Mouse (Mus musculus) limb, embryonic 12.5 days (tissue): ENCODE measurements around the gene Mtrex. TPM values are rescaled to one million over a fixed set of nuclear protein-coding genes. Genes with fewer than 3 reads are reported as not detected.

Experiments used
- ATAC-seq: fragments of 200-750 bp; cut with Nextera tagmentation; 2 replicates; pipeline ENCODE4 v1.8.0; 2017; ENCODE audit warnings: low read depth, moderate TSS enrichment; ENCODE audit not compliant: insufficient number of reproducible peaks, insufficient read depth, low FRiP score, low TSS enrichment
- H3K27ac ChIP-seq: fragments of 300-500 bp; sonication (generic); 2 replicates; pipeline ENCODE4 v1.5.1; 2016; ENCODE audit warnings: mild to moderate bottlenecking, moderate library complexity
- H3K27me3 ChIP-seq: fragments of 300-500 bp; sonication (generic); 2 replicates; pipeline ENCODE4 v1.6.1; 2016; ENCODE audit warnings: mild to moderate bottlenecking, moderate library complexity
- H3K36me3 ChIP-seq: fragments of 300-500 bp; sonication (generic); 2 replicates; pipeline ENCODE4 v1.6.1; 2016; ENCODE audit warnings: mild to moderate bottlenecking, moderate library complexity
- H3K4me1 ChIP-seq: fragments of 300-500 bp; sonication (generic); replicated peaks from 2 replicates; pipeline ENCODE4 v1.6.1; 2016
- H3K4me2 ChIP-seq: fragments of 300-500 bp; sonication (generic); 2 replicates; pipeline ENCODE4 v1.6.1; 2016; ENCODE audit warnings: mild to moderate bottlenecking, moderate library complexity
- H3K4me3 ChIP-seq: fragments of 300-500 bp; sonication (generic); replicated peaks from 2 replicates; pipeline ENCODE4 v1.5.1; 2016; ENCODE audit warnings: mild to moderate bottlenecking
- H3K9ac ChIP-seq: fragments of 300-500 bp; sonication (generic); replicated peaks from 2 replicates; pipeline ENCODE4 v1.6.1; 2016; ENCODE audit warnings: mild to moderate bottlenecking, moderate library complexity
- H3K9me3 ChIP-seq: fragments of 300-500 bp; sonication (generic); 2 replicates; pipeline ENCODE4 v1.6.1; 2016; ENCODE audit warnings: mild to moderate bottlenecking, moderate library complexity
- WGBS: fragments of 180-500 bp; shearing (Covaris S2); methylation state at CpG from one replicate; pipeline ENCODE4 v1.1.7; 2016; 5-methylcytosine and 5-hydroxymethylcytosine counted together
- polyA plus RNA-seq: library from polyadenylated mRNA; unstranded; fragments of >200 nt; fragmentation: Nextera tagmentation; extraction: Ambion mirVana; gene quantifications from 2 replicates; pipeline ENCODE4 v1.2.1, GENCODE M21; 2016

The Mtrex gene
- polyA plus RNA-seq, 1 experiment from 2014 or later = 97.3 TPM

- Histone ChIP-seq H3K4me2 (no peak overlapping the region), H3K36me3 (peaks cover 87% of the 10 kb centered on the region), H3K4me3 (no peak overlapping the region), H3K27me3 (no peaks in the 10 kb centered on the region), H3K27ac (no peak overlapping the region), H3K4me1 (no peaks in the 10 kb centered on the region), H3K9me3 (no peaks in the 10 kb centered on the region), H3K9ac (no peak overlapping the region)
- no peak for ATAC-seq
- WGBS = 92% methylated on average over 8 of the region's 8 CpGs
These were observed 59.8 kb downstream of the Mtrex start for GRCm38 (mm10) chr13:112867381-112867780.

GRCm38 (mm10) chr13:112866782-112867181, 60.4 kb downstream of the Mtrex start:
- ATAC-seq = no peak
- Histone ChIP-seq H3K4me3 (no peak overlapping the region), H3K27me3 (no peaks in the 10 kb centered on the region), H3K27ac (no peak overlapping the region), H3K4me2 (no peak overlapping the region), H3K36me3 (peaks cover 83% of the 10 kb centered on the region), H3K9ac (no peak overlapping the region), H3K4me1 (no peaks in the 10 kb centered on the region), H3K9me3 (no peaks in the 10 kb centered on the region)
- 91% methylated on average over 7 of the region's 7 CpGs for WGBS

- no peak overlapping the region for H3K4me2 ChIP-seq
- no peak overlapping the region for H3K4me3 ChIP-seq
- H3K9me3 ChIP-seq = no peaks in the 10 kb centered on the region
- no peak for ATAC-seq
- H3K9ac ChIP-seq = no peak overlapping the region
- no peaks in the 10 kb centered on the region for H3K4me1 ChIP-seq
- 87% methylated on average over 1 of the region's 1 CpGs for WGBS
- no peak overlapping the region for H3K27ac ChIP-seq
- H3K36me3 ChIP-seq = peaks cover 68% of the 10 kb centered on the region
- no peaks in the 10 kb centered on the region for H3K27me3 ChIP-seq
These were observed 64.1 kb downstream of the Mtrex start for GRCm38 (mm10) chr13:112862978-112863677.

GRCm38 (mm10) chr13:112862342-112862741, 64.9 kb downstream of the Mtrex start:
- H3K27ac ChIP-seq = no peak overlapping the region
- no peaks in the 10 kb centered on the region for H3K9me3 ChIP-seq
- no peak overlapping the region for H3K9ac ChIP-seq
- H3K36me3 ChIP-seq = peaks cover 62% of the 10 kb centered on the region
- H3K4me2 ChIP-seq = no peak overlapping the region
- ATAC-seq = no peak
- no peaks in the 10 kb centered on the region for H3K4me1 ChIP-seq
- 88% methylated on average over 3 of the region's 3 CpGs for WGBS
- H3K4me3 ChIP-seq = no peak overlapping the region
- H3K27me3 ChIP-seq = no peaks in the 10 kb centered on the region

- no peak overlapping the region for H3K4me3 ChIP-seq
- ATAC-seq = no peak
- no peaks in the 10 kb centered on the region for H3K9me3 ChIP-seq
- no peak overlapping the region for H3K27ac ChIP-seq
- H3K27me3 ChIP-seq = no peaks in the 10 kb centered on the region
- no peak overlapping the region for H3K9ac ChIP-seq
- H3K4me2 ChIP-seq = no peak overlapping the region
- WGBS = 68% methylated on average over 5 of the region's 5 CpGs
- H3K36me3 ChIP-seq = peaks cover 62% of the 10 kb centered on the region
- H3K4me1 ChIP-seq = no peaks in the 10 kb centered on the region
These were observed 65.3 kb downstream of the Mtrex start for GRCm38 (mm10) chr13:112861825-112862306.

- 90% methylated on average over 9 of the region's 9 CpGs for WGBS
- Histone ChIP-seq H3K27me3 (no peaks in the 10 kb centered on the region), H3K9ac (no peak overlapping the region), H3K4me2 (no peak overlapping the region), H3K27ac (no peak overlapping the region), H3K4me1 (no peaks in the 10 kb centered on the region), H3K4me3 (no peak overlapping the region), H3K9me3 (no peaks in the 10 kb centered on the region), H3K36me3 (peaks cover 55% of the 10 kb centered on the region)
- no peak for ATAC-seq
These were observed 66.3 kb downstream of the Mtrex start for GRCm38 (mm10) chr13:112860911-112861310.

- peaks cover 50% of the 10 kb centered on the region for H3K36me3 ChIP-seq
- ATAC-seq = no peak
These were observed 66.8 kb downstream of the Mtrex start for GRCm38 (mm10) chr13:112860370-112860769.

GRCm38 (mm10) chr13:112859574-112860134, 67.5 kb downstream of the Mtrex start:
- peaks cover 42% of the 10 kb centered on the region for H3K36me3 ChIP-seq
- no peak overlapping the region for H3K4me3 ChIP-seq
- H3K27ac ChIP-seq = no peak overlapping the region
- no peak for ATAC-seq
- H3K9me3 ChIP-seq = no peaks in the 10 kb centered on the region
- H3K9ac ChIP-seq = no peak overlapping the region
- H3K4me1 ChIP-seq = no peaks in the 10 kb centered on the region
- H3K4me2 ChIP-seq = no peak overlapping the region
- WGBS = 89% methylated on average over 21 of the region's 21 CpGs
- no peaks in the 10 kb centered on the region for H3K27me3 ChIP-seq

More at GRCm38 (mm10) chr13:112860370-112860769, 66.8 kb downstream of the Mtrex start:
- 77% methylated on average over 2 of the region's 2 CpGs for WGBS
- Histone ChIP-seq H3K27ac (no peak overlapping the region), H3K9me3 (no peaks in the 10 kb centered on the region), H3K4me1 (no peaks in the 10 kb centered on the region), H3K9ac (no peak overlapping the region), H3K27me3 (no peaks in the 10 kb centered on the region), H3K4me3 (no peak overlapping the region), H3K4me2 (no peak overlapping the region)

GRCm38 (mm10) chr13:112857921-112858320, 69.3 kb downstream of the Mtrex start:
- no peak overlapping the region for H3K9ac ChIP-seq
- H3K9me3 ChIP-seq = no peaks in the 10 kb centered on the region
- H3K4me3 ChIP-seq = no peak overlapping the region
- no peak for ATAC-seq
- WGBS = 85% methylated on average over 7 of the region's 7 CpGs
- peaks cover 32% of the 10 kb centered on the region for H3K36me3 ChIP-seq
- H3K4me2 ChIP-seq = no peak overlapping the region
- H3K27me3 ChIP-seq = no peaks in the 10 kb centered on the region
- no peak overlapping the region for H3K27ac ChIP-seq
- no peaks in the 10 kb centered on the region for H3K4me1 ChIP-seq

GRCm38 (mm10) chr13:112854402-112854801, 72.8 kb downstream of the Mtrex start:
- Histone ChIP-seq H3K27me3 (no peaks in the 10 kb centered on the region), H3K27ac (no peak overlapping the region), H3K36me3 (peaks cover 13% of the 10 kb centered on the region), H3K9me3 (no peaks in the 10 kb centered on the region), H3K4me3 (no peak overlapping the region), H3K4me2 (no peak overlapping the region), H3K9ac (no peak overlapping the region), H3K4me1 (peaks cover 5% of the 10 kb centered on the region)
- no peak for ATAC-seq
- WGBS = 75% methylated on average over 6 of the region's 6 CpGs

- H3K9ac ChIP-seq = no peak overlapping the region
- H3K27me3 ChIP-seq = no peaks in the 10 kb centered on the region
- no peaks in the 10 kb centered on the region for H3K9me3 ChIP-seq
- no peak overlapping the region for H3K4me3 ChIP-seq
- peaks cover 9% of the 10 kb centered on the region; the same call in 1 of the 2 replicates for H3K36me3 ChIP-seq
- H3K4me2 ChIP-seq = no peak overlapping the region
- no peak for ATAC-seq
- no peak overlapping the region for H3K27ac ChIP-seq
- WGBS = 84% methylated on average over 17 of the region's 17 CpGs
- peaks cover 5% of the 10 kb centered on the region for H3K4me1 ChIP-seq
These were observed 73.4 kb downstream of the Mtrex start for GRCm38 (mm10) chr13:112853710-112854316.
